Mouse (Mus musculus) hematopoietic stem cell, adult 5-6 weeks (primary cell): ENCODE measurements around the gene Rwdd3. TPM values are rescaled to one million over a fixed set of nuclear protein-coding genes. Genes with fewer than 3 reads are reported as not detected.
A peak's percentile ranks its signal among the peaks of the same experiment; 100 is the strongest.

Source experiments
- ATAC-seq, 2 experiments: fragments of 125-278 bp in 1 of 2; replicated peaks in 1 of 2; 2 replicates each; pipeline ENCODE4 v1.8.0; 2016 to 2017; ENCODE audit warnings: inconsistent platforms in 2 of 2, mild to moderate bottlenecking in 2 of 2, moderate number of reproducible peaks in 2 of 2, low read depth in 1 of 2, moderate TSS enrichment in 1 of 2; ENCODE audit not compliant: low FRiP score in 2 of 2, poor library complexity in 2 of 2, severe bottlenecking in 2 of 2, insufficient read depth in 1 of 2, low TSS enrichment in 1 of 2
- total RNA-seq: library from RNA; stranded (forward); fragments of 172-1452, 232-1000 nt; gene quantifications from 2 replicates; pipeline ENCODE4 v1.2.3, GENCODE M21; 2017

The Rwdd3 gene
- total RNA-seq = 15.3 and 20.1 TPM in 2 replicates

DNA sequence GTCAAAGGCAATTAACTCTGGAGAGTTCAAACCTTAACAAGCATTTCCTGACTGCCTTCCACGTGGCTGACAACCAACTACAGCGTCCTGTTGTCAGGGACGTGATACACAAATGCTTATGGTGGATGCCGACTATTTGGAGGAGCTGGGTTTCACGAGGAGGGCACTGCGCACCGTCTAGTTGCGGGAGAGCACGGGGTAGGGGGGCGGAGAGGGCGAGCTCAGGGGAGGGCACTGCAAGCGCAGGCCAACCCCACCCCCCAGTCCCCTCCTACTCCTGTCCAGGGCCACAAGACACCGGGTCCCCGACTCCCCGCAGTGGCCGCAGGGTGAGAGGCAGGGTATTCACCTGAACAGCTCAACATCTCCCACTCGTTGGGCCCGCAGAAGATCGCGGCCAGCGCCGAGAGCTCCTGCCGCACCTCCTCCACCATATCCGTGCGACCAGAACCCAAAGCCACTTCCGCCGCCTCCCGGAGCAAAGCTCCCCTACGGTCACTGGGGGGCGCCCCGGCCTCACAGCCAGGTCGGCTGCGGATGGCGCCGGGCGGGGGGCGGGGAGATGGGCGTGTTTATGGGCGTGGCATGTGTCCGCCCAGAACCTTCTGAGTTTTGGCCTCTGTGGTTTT lies at the start of gene Rwdd3:
TSS of gene Rwdd3 (minus strand) at position 453 of the 629 bp plus-strand sequence.
- peak; percentile 98 for ATAC-seq

DNA sequence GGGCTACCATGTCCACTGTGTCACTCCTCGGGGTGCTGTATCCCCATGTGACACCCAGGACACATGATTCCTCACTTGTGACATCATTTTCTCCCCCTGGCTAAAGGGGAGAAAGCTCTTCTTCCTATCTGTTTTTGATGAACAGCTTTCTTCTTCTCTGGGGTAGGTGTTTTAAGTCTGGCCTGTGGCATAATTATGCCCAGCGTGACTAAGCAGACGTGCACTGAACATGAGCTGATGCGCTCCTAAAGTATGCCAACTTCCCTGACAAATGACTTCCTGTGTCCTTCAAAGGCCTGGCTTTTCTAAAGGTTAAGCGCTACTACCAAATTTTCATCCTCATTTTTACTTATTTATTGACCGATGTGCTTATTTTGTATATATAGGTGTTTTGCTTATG lies 45.5 kb upstream of the Rwdd3 start:
- no peak for ATAC-seq

DNA sequence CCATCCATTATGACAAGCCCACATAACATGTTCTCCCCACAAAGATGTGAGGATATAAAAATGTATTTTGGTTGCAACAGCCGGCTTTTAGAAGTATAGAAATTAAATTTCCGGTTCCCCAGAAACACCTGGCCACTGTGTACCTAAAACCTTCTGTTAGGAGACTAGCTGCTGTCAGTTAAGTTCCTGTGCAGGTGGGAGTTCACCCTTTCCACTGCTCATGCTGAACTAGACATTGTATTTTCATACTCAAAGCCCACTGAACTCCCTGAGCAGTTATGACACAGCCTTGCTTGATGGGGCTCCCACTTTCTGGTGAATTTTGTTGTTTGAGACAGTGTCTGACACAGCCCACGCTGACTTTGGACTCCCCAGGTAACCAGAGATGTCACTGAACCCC lies 42.0 kb upstream of the Rwdd3 start:
- ATAC-seq = no peak

DNA sequence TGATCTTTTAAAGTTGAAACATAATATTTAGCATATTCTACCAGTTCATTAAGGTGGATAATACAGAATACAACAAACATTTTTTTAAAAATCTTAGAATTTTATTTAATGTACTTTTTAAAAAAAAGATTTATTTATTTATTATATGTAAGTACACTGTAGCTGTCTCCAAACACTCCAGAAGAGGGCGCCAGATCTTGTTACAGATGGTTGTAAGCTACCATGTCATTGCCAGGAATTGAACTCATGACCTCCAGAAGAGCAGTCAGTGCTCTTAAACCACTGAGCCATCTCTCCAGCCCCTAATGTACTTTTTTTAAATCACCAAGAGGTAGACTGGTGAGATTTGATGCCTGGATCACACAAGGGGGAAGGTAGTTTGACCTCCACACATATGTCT lies 40.7 kb upstream of the Rwdd3 start:
- no peak for ATAC-seq

DNA sequence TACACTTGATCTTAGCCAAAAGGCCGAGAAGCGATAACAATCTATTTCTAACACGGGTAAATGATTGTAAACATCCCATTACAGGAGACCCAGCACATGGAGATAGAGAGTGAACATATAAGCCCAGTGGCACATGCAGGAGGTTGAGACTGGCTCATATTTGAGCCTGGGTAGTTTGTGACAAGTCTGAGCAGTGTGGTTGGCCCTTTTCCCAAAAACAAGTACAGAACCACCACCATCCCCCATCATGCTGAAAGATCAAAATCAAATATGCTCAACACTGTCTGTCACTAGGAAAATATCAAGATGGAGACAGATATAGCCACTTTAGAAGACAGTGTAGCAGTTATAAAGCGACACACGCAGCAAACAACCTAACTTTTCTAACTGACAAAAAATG lies 37.5 kb upstream of the Rwdd3 start:
- ATAC-seq = no peak

DNA sequence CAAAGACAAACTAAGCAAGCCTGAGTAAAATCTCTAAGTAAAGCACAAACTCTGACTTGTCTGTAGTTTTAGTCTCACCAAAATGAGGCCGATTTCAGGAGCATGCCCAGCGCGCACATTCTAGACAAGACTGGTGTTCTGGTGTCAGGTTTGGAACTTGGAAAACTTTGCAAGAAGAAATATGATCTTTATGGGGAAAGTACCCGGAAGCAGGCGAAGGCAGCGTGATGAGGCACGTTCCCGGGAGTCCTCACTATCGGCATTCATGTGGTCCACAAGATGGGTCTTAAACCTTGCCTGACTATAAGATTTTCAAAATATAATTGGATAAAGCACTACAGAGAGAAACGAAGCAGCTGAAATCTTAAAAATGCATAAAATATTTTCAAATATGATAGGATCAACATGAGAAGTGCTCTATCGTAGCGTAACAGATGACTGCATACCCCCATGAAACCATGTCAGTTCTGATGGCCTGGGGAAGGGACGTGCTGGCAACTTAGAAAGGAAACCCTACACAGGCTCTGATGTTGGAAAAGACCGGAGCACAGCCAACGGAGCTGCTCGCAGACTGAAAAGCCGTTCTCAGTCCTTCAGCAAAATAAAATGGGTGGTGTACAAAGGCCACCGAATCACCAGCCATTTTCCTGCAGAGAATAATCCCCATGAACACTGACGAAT lies 34.8 kb upstream of the Rwdd3 start:
- no peak for ATAC-seq

DNA sequence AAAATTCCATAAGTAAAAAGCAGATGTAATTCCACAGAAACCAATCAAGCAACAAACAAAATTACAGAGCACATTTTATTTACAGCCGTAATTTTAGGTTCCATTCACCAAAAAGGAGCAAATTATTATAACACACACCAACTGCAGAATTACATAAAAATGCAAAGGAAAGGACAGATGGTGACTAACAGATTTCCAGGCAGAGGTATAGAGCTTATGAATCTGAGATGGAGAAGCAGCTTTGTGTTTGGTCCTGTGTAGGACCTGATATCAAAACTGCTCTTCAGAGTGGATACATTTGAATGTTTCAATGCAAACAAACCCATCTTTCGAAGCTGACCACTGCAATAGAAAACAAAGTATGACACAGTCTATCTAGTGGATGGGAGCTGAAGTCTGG lies 31.1 kb upstream of the Rwdd3 start:
- ATAC-seq = no peak

DNA sequence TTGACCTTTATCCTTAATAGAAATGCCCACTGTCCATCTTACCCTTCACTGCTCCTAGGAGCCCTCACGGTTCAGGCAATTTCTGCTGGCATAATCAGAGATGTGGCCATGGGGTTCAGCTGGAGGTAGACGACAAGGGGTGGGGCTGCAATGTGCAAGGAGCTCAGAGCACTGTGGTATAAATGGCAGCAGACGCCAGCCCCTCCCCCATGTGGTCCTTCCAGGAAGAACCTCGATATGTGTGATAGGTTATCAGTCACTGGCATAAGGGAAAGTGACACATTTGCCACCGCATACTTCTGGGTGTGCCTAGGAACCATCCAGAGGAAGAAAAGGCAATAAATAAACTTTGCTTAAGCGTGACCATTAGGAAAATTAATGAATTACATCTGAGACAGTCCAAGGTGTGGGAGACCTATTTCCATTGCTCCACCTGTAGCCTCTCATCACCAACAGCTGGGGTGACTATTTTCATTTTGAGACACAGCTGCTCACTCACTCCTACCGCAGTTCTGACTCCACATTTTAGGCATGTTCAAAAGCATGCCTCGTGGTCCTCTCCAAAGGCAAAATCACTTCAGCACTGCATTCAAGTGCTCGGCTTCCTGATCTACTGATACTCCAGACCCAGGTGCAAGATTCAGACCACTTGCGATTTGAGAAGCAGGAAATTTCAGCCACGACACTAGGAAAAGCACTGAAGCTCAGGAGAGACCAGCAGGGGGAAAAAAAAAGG lies 29.7 kb upstream of the Rwdd3 start:
- ATAC-seq = peak; percentile 73 to 89

DNA sequence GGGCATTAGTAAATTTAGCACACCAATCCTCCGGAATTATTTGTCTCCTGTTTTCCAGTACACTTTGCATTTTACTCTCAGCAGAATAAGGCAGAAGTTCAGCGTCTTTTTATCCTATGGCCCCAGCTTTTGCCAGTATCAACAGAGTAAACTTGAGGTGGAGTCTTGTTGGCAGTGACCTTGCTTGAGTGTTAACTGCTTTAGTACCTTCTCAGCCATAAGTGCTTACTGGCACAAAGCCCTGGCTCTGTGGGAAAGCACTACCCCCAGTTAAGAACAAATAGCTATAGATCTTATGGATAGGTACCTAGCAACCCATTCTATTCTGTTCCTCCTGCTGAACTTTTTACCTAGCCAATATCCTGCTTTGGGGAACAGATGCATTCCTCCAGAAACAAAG lies 17.7 kb upstream of the Rwdd3 start:
- no peak for ATAC-seq

DNA sequence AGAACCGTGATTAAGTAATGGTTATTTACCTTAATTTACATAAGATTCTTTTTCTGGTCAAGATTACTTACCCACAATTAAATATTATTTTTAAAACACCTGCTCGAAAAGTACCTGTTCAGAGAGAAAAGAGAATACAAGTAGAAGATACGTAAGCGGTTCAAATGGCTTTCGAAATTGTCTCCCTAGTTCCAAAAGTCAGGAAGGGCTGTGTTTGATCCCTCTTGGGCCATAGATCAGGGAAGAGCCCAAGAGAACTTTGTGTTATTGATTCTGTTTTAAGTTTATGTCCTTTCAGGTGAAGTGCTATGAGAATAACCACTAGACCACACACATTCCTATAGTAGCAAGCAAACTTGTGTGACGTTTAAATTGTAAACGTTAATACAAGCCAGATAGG lies 16.0 kb upstream of the Rwdd3 start:
- ATAC-seq = no peak

DNA sequence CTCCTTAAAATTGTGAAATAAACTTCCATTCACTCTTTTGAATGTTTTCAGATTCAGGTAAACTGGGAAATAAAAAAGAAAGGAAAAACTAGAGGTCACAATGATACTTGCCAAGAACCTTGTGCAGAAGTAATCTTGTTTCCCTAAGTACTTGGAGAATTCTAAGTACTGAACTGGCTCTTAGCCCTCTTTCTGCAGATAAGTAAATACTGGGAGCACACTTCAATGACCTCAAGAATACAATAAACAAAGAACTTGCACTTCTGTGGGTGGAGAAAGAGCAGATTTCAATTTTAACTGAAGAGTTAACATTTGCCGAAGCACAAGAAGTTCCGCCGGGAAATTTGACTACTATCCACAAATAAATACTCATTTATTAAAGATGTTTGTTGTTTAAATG lies 15.4 kb upstream of the Rwdd3 start:
- ATAC-seq = no peak

DNA sequence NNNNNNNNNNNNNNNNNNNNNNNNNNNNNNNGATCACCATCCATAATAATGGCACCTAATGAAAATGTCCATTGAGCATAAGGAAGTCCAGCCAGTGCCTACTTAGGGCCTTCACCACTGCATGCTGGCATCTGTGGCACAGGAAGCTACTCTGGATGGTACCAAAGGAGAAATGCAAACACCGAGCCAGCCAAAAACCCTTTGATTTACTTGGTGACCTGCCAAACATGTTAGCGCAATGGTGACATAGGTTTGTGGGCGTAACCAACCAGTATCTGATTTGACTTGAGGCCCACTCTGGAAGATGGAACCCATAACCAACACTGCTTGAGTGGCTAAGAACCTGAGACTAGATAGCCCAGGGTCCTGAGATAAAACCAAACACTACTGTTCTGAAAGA lies 13.7 kb upstream of the Rwdd3 start:
- no peak for ATAC-seq

DNA sequence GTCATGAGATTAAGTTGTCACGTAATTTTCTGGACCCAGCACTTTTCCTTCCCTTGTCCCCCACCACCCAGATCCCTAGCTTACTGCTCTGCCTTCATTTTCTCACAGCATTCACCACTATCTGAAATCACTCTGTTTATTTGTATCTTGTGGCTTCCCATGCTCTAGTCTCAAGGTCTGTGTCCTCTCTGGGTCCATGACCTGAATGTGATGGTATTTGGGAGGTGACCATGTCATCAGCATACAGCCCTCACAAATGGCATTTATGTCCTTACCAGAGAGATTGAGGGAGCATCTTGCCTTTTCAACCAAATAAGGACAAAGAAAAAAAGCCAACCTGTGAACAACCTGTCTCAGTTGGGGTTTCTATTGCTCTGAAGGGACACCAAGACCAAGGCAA lies 4.5 kb upstream of the Rwdd3 start:
- no peak for ATAC-seq

DNA sequence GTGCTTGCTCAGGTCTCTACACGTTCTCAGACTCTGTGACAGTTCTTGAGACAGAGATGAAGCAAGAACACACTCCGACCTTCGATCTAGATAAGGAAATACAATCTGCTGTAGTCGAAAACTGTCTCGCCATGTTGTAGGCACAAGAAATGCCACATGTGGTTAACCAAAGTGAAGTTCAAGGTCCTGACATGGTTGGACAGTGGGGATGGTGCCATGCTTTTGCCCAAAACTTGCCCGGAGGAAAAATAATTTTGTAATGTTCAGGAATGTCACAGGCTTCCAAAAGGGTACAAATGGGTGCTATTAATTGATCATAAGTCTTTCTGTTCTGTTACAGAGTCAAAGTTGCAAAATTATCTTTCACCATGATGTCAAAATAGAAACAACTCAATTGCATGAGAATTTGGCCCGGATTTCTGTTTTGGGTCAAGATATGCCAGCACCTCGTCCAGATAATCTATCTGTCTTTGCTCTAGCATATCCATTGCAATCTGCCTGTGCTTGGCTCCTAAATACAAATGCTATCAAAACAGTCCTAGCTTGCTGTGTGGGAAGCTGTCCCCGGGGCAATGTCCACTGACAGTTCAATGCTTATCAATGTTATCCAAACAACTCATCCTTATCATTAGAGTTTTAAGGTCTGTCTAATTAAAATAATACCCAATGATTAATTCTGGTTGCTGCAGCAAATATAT lies 2.9 kb upstream of the Rwdd3 start:
- no peak for ATAC-seq

DNA sequence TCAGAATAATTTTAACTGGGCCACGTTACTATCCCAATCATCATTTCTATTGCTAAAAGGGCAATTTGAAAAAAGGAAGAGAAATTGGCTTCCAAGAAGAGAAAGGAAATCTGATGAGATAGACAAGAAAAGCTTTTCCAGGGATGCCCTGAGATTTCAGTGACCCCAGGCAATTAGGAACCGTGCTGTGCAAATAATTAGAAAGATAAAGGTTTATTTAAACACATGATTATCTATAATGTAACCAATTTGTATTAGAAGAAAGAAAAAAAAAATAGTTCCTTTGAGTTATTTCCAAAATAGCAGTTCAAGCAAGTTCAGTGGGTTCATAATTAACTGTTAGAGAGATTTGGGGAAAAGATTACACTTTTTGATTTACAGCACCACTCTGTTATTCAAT lies 1.2 kb upstream of the Rwdd3 start:
- no peak for ATAC-seq

DNA sequence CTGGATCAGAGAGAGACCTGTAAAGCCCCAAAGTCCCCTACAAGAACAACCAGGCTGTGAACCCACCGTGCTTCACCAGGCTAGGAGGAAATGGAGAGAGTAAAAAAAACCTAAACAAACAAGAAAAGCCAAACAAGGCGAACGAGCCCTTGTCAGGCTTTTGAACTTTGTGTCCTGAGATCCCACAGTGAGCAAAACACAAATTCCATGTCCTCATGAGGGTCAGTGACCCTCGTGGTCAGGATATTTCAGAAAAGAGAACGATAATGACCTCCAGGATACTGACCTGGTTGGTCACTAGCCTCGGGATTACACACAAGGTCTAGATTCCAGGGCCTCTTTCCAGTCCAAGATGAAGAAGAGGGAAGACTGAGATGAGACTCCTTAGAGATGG lies 374 bp upstream of the Rwdd3 start:
- ATAC-seq = no peak

DNA sequence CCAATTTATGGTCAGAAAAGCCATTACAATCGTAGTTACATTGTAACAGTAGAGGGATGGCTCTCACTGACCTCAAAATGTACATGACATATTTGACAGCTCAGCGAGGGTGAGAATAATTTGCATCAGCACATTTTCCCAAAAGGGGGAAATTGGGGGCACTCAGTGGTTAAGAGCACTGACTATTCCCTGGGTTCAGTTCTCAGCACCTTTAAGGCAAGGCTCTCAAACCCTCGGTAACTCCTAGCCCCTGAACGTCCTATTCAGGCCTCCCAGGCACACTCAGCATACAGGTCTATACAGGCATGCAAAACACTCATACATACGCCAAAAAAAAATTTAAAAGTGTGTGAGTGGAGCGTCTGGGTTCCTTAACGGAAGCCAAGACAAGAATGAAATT lies 864 bp downstream of the Rwdd3 start:
- ATAC-seq = no peak
